Mouse (Mus musculus) right cerebral cortex, postnatal 36 days (tissue): ENCODE data around the gene Depp1.

ENCODE experiments used
- DNase-seq, 2 experiments: peaks; one replicate each; pipeline ENCODE4 v3.0.0; 2022; ENCODE audit warnings: low spot score in 2 of 2, mixed read lengths in 1 of 2

Gene Depp1

GRCm38 (mm10) chr6:116679563-116680288 lies 29.3 kb downstream of the Depp1 start:
- DNase-seq = no peak

- no peak for DNase-seq
Measured at GRCm38 (mm10) chr6:116682317-116682716, 31.9 kb downstream of the Depp1 start.

- DNase-seq = no peak
Measured at GRCm38 (mm10) chr6:116693639-116694038, 43.2 kb downstream of the Depp1 start.

GRCm38 (mm10) chr6:116694346-116694745 lies 43.9 kb downstream of the Depp1 start:
- DNase-seq = no peak

GRCm38 (mm10) chr6:116697413-116697812 lies 47.0 kb downstream of the Depp1 start:
- DNase-seq = no peak

GRCm38 (mm10) chr6:116697896-116698425 lies 47.6 kb downstream of the Depp1 start:
- DNase-seq = no peak

GRCm38 (mm10) chr6:116700821-116701220 lies 50.4 kb downstream of the Depp1 start:
- DNase-seq = no peak
